Mouse (Mus musculus): ENCODE results near the gene Rreb1. TPM values are rescaled to one million over a fixed set of nuclear protein-coding genes. Genes with fewer than 3 reads are reported as not detected.

Rreb1 gene
- total RNA-seq (2015; ENCODE audit: low replicate concordance) (15.5 and 26.4 TPM in 2 replicates), total RNA-seq (2017; ENCODE audit: low replicate concordance) (1.8 and 9.0 TPM in 2 replicates)

DNA sequence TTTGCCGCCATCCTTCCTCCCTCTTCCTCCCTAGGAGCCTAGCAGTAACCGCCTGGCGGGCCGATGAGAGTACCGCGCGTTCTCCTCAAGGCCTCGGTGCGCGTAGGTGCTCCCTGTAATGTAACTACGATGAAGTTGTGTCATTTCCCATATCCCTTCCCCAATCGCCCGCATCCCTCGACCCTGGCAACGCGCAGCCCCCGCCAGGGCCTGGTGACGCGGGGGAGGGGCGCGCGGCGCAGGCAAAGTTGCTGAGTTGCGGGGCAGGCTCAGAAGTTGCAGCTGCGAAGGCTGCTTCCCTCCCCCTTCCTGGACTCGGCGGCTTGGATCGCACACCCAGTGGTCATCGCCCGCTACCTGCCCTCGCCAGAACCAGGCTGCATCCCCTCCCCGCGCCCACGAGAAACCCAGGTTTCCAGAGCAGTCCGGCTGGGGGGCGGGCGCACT lies at the start of gene Rreb1:
Rreb1 (plus strand) TSS at position 254 of the 447 bp plus-strand sequence.
- ATAC-seq (replicated peaks; ENCODE audit: low FRiP score, poor library complexity, severe bottlenecking) = 0 out of 2 replicates have a peak, but pooled peaks have one; percentile 35

DNA sequence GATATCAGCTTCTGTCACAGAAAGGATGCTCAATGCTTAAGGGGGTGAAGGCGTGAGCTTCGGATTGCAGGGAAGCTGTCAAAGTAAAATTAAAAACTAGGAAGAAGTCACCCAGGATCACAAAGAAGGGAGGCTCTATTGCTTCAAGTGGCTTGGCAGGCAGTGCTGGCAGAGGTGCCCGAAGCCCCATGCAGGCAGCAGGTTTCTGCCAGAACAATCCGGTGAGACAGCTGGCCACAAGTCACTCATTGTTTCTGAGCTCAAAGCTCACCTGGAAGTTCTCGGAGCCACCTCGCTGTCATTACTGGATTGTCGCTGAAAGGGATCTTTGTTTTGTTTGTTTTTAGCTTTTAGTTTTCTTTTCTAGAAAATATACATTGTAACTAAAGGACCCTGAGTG lies 49.6 kb upstream of the Rreb1 start:
- no peak for ATAC-seq (replicated peaks; ENCODE audit: low FRiP score, poor library complexity, severe bottlenecking)

- ATAC-seq (replicated peaks; ENCODE audit: low FRiP score, poor library complexity, severe bottlenecking) = no peak
Observed at GRCm38 (mm10) chr13:37731914-37732693, 46.1 kb upstream of the Rreb1 start.

GRCm38 (mm10) chr13:37734501-37734900 lies 43.7 kb upstream of the Rreb1 start:
- ATAC-seq (replicated peaks; ENCODE audit: low FRiP score, poor library complexity, severe bottlenecking) = no peak

GRCm38 (mm10) chr13:37740111-37740510 lies 38.1 kb upstream of the Rreb1 start:
- ATAC-seq (replicated peaks; ENCODE audit: low FRiP score, poor library complexity, severe bottlenecking) = no peak

DNA sequence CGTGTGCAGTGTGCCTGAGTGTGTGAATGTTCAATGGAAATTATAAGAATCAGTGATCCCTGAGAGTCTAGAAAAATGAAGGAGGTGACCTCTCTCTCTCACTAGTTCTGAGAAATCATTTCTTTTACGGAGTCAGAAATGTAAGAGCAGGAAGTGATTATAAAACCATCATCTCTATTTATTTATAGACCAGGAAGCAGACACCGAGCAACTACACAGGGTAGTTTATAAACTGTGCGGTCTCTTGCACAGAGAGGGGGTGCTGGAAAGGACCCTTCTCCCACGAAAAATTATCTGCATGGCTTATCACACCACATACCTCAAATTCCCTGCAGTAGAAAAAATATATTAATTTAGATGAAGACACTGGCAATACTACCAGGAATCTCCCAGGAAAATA lies 37.4 kb upstream of the Rreb1 start:
- no peak for ATAC-seq (replicated peaks; ENCODE audit: low FRiP score, poor library complexity, severe bottlenecking)

GRCm38 (mm10) chr13:37742248-37742647 lies 36.0 kb upstream of the Rreb1 start:
- no peak for ATAC-seq (replicated peaks; ENCODE audit: low FRiP score, poor library complexity, severe bottlenecking)

DNA sequence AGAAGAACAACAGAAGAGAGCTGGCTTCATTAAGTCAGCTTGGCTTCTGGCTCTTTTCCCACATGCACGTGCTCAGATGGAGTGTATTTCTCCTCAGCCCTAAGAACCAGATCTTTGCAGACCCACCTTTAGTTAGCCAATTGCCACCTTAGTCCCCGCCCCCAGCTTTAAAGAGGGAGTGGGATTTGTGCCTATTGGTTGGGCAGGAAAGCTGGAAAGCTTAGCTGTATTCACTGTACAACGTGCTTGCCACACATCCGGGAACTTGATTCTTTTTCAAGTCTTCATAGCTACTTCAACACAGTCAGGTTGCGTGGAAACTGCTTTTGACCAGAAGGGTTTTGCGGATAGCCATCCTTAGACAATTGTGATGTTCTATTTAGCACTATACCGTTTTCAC lies 30.7 kb upstream of the Rreb1 start:
- no peak for ATAC-seq (replicated peaks; ENCODE audit: low FRiP score, poor library complexity, severe bottlenecking)

- no peak for ATAC-seq (replicated peaks; ENCODE audit: low FRiP score, poor library complexity, severe bottlenecking)
Observed at GRCm38 (mm10) chr13:37749485-37749884, 28.7 kb upstream of the Rreb1 start.

DNA sequence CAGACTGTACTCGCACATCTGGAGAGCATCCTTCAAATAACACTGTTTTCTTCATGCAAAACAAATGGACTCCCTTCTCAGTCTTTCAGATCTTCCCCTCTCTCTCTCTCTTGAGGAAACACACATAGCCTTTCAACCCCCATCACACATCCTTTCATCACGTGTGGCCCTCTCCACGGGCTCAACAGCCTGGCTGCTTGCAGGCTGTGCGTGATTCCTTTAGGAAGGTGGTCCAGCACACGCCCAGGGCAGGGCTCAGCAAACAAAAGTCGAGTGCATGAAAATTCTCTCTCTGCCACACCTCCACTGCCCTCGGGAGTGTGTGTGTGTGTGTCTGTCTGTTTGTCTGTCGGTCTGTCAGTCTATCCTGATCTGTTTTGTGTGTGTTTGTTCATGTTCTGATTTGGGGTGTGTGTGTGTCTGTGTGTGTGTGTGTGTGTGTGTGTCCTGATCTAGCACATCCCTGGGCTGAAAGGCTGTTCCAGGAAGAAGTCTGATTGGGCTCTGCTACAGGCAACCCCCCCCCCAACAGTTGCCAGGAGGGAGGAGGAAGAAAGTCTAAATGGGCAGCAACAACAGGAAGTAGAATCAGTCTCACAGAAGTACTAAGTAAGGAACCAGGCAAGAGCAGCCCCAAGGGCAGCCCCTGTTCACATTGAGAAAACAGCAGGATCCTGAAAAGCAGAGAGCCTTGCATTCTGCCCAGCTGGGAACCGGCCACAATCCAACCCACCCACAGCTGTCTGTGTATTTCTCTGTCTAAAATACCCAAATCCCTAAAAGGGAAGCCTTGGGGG lies 26.8 kb upstream of the Rreb1 start:
- ATAC-seq (replicated peaks; ENCODE audit: low FRiP score, poor library complexity, severe bottlenecking) = no peak

DNA sequence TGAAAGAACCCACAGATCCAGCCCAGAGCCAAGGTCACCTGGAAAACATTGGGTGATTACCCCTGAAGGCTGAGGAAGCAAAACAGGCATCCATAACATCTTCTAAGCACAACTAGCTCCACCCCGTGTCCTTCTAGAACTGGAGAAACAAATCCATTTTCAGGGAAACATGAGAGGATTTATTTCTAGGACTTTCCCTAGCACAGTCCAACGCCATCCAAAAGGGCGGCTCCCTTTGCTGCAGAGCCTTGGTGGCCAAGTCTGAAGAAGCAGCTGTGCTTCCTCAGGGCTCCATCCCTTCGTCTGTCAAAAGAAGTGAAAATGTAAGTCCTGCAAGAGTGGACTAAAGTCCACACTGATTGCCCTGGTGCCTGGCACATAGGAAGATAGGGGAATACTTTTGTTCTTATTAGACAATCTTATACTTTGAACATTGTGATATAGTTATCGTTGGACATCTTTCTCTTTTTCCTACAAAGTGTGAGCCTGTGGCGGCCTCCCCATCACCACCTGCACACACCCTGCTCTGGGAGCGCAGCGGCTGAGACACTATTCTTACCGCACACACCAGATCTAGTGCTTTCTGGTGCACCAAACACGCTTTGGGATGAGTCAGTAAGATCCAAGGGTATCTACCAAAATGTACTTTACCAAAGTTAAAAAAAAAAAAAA lies 18.7 kb upstream of the Rreb1 start:
- peak; percentile 74 for ATAC-seq (replicated peaks; ENCODE audit: low FRiP score, poor library complexity, severe bottlenecking)

GRCm38 (mm10) chr13:37760013-37760342 lies 18.2 kb upstream of the Rreb1 start:
- peak; percentile 84 for ATAC-seq (replicated peaks; ENCODE audit: low FRiP score, poor library complexity, severe bottlenecking)

DNA sequence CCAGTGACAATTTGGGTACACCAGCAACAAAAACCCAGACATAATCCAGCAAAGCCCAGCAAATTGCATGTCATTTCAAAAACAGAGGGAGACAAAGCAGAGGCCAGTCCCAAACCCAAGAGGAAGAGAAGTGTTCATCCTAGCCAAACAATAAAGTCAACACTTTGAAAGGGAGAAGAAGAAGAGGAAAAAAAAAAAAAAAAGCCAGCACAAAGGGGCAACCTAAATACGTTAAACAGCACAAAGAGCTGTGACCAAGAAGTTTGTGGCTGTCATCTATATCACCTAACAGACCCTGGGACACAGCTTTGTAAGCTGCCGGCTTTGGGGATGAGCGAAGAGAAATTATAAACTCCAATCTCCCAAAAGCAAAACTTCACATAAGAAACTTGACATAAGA lies 17.8 kb upstream of the Rreb1 start:
- no peak for ATAC-seq (replicated peaks; ENCODE audit: low FRiP score, poor library complexity, severe bottlenecking)

DNA sequence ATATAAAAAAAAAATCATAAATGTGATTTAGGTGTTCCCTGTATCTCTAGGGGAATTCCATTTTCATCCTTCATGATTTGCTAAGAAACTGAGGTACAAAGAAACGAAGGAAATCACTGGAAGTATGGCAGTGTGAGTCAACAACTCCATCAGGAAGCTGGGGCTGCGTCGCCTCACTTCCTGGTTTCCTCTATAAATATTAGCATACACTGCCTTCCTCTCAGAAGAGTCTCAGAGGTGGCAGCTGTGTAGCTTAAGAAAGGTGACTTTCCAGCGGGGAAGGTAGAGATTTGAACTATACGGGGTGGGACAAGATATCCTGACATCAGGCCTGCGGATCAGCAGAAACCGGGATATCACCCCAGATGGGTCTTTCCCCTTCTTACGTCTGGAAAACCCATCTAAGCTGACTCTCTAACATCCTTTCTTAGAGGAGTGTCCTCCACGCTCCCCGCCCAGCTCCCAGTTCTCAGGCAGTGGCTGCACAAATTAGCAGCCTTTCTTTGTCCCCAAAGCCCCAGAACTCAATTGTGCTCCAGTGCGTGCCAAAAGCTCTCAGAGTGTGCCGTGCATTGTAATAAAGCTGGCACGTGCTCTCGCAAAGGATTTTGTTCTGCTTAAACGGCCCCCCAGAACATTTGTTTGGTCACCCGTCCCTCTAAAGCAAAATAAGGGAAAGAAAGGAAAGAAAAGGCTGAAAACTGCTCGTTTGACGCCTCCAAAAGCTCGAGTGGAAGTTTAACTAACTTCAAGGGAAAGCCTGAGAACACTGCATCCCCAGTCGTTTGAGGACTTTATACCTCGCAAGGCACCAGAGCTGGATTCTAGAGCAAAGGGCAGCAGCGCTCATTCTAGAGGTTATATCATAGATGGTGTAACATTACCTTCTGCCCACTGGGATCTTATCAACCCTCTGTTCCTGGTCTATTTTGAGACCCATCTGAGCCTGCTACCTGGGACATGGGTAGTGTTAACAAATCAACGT lies 17.0 kb upstream of the Rreb1 start:
- ATAC-seq (replicated peaks; ENCODE audit: low FRiP score, poor library complexity, severe bottlenecking) = no peak

DNA sequence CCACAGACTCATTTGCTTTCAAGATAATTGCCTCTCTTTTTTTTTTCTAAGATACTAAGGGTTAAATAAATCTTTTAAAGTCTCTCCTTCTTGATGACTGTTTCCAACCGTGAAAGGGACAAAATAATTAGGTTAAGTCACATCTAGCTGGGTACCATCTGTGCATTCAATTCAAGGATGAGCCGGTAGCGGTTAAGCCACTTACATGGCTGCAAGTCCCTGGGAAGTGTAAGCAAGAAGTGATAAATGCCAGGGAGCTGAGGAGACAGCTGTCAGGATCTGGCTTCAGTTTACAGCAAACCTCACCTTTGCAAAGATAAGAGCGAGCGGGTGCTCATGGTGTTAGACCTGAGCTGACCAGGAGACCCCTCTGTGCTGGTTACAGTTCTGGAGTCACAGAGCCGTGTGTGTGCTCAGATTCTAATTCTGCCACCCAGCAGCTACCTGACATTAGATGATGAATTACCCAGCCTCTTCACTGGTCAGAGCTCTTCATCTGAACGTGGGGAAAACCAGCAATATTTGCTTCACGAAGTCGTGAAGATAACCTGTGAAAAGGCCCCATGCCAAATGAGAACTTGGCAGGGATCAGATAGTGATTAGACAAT lies 14.3 kb upstream of the Rreb1 start:
- no peak for ATAC-seq (replicated peaks; ENCODE audit: low FRiP score, poor library complexity, severe bottlenecking)

DNA sequence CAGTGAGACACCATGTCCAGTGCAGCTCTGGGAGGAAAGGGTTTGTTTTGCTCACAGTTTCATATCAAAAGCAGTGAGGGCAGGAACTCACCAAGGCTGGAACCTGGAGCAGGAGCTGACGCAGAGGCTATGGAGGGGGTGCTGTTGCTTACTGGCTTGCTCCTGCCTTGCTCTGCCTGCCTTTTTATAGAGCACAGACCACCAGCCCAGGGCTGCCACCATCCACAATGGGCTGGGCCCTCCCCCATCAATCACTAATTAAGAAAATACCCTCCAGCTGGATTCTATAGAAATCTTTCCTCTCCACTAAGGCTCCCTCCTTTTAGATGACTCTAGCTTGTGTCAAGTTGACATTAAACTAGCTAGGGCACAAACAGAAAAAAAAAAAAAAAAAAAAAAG lies 8.4 kb upstream of the Rreb1 start:
- no peak for ATAC-seq (replicated peaks; ENCODE audit: low FRiP score, poor library complexity, severe bottlenecking)

GRCm38 (mm10) chr13:37773476-37773875 lies 4.7 kb upstream of the Rreb1 start:
- ATAC-seq (replicated peaks; ENCODE audit: low FRiP score, poor library complexity, severe bottlenecking) = no peak

GRCm38 (mm10) chr13:37776675-37777074 lies 1.5 kb upstream of the Rreb1 start:
- no peak for ATAC-seq (replicated peaks; ENCODE audit: low FRiP score, poor library complexity, severe bottlenecking)
